Mouse (Mus musculus): ENCODE results near the gene Mad1l1. TPM values are rescaled to one million over a fixed set of nuclear protein-coding genes. Genes with fewer than 3 reads are reported as not detected.

Gene Mad1l1
- polyA plus RNA-seq, 1 experiment = 22.6 TPM

- TF ChIP-seq POLR2A (IDR thresholded peaks at IDR 0.05; ENCODE audit: low read depth, low read length) = no peak
- TF ChIP-seq CTCF (IDR thresholded peaks at IDR 0.05; ENCODE audit: borderline replicate concordance, insufficient read depth, low read length) = no peak
- H3K4me3 ChIP-seq (ENCODE audit: insufficient read depth, low read length) = no peak overlapping the region
Measured at GRCm38 (mm10) chr5:140210417-140211184, 110.8 kb downstream of the Mad1l1 start.

GRCm38 (mm10) chr5:140208743-140209409 lies 112.5 kb downstream of the Mad1l1 start:
- TF ChIP-seq CTCF (IDR thresholded peaks at IDR 0.05; ENCODE audit: borderline replicate concordance, insufficient read depth, low read length) = no peak
- Histone ChIP-seq H3K4me3 (ENCODE audit: insufficient read depth, low read length) (no peak overlapping the region), H3K4me1 (ENCODE audit: control insufficient read depth, insufficient read depth, low read length) (no peaks in the 10 kb centered on the region; the same call in 1 of the 2 replicates), H3K27ac (ENCODE audit: insufficient read depth, low read length) (no peak overlapping the region)

More at GRCm38 (mm10) chr5:140210417-140211184, 110.8 kb downstream of the Mad1l1 start:
- Histone ChIP-seq H3K27ac (ENCODE audit: insufficient read depth, low read length) (no peak overlapping the region), H3K4me1 (ENCODE audit: control insufficient read depth, insufficient read depth, low read length) (no peaks in the 10 kb centered on the region; the same call in 1 of the 2 replicates)

GRCm38 (mm10) chr5:140206726-140207703 lies 114.3 kb downstream of the Mad1l1 start:
- Histone ChIP-seq H3K27ac (ENCODE audit: insufficient read depth, low read length) (no peak overlapping the region), H3K4me1 (ENCODE audit: control insufficient read depth, insufficient read depth, low read length) (no peaks in the 10 kb centered on the region), H3K4me3 (ENCODE audit: insufficient read depth, low read length) (no peak overlapping the region)
- TF ChIP-seq POLR2A (IDR thresholded peaks at IDR 0.05; ENCODE audit: low read depth, low read length) = no peak
- TF ChIP-seq CTCF (IDR thresholded peaks at IDR 0.05; ENCODE audit: borderline replicate concordance, insufficient read depth, low read length) = no peak

DNA sequence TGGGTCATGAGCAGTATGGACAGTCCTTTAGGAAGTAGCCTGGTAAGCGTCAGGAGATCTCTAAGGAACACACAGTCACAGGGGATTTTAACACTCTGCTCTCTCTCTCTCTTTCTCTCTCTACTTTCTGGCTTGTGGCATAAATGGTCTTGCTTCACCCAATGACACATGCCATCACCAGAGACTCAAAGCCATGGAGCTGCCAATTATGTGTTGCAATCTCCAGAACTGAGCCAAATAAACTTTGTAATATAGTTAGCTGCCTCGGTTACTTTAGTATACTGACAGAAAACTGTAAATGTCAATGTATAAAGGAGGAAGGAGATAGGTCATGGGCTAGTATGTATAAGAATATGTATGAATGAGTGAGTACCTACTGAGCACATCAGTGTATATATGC lies 115.4 kb downstream of the Mad1l1 start:
- Histone ChIP-seq H3K4me3 (ENCODE audit: insufficient read depth, low read length) (no peak overlapping the region), H3K4me1 (ENCODE audit: control insufficient read depth, insufficient read depth, low read length) (peaks cover 3% of the 10 kb centered on the region; the same call in 1 of the 2 replicates), H3K27ac (ENCODE audit: insufficient read depth, low read length) (no peak overlapping the region)
- no peak for TF ChIP-seq CTCF (IDR thresholded peaks at IDR 0.05; ENCODE audit: borderline replicate concordance, insufficient read depth, low read length)
- no peak for TF ChIP-seq POLR2A (IDR thresholded peaks at IDR 0.05; ENCODE audit: low read depth, low read length)

DNA sequence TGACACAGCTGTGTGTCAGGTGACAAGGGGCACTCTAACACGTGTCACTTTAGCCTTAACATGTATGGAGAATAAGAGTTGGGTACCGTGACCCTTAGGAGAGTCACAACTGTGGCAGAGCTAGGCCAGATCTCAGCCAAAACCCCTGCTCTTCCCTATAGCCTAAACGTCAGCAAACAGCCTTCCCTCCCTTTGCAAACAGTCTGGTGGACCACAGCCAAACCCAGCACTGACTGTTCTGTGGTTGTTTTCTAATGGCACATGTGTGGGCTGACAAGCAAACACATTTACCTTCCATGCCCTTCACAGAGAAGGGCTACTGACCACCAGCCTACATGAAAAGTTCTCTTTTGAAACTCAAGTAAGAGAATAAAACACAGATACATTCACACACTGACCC lies 116.9 kb downstream of the Mad1l1 start:
- TF ChIP-seq CTCF (IDR thresholded peaks at IDR 0.05; ENCODE audit: borderline replicate concordance, insufficient read depth, low read length) (no peak), POLR2A (IDR thresholded peaks at IDR 0.05; ENCODE audit: low read depth, low read length) (no peak)
- no peak overlapping the region for H3K4me3 ChIP-seq (ENCODE audit: insufficient read depth, low read length)
- H3K4me1 ChIP-seq (ENCODE audit: control insufficient read depth, insufficient read depth, low read length) = peaks cover 3% of the 10 kb centered on the region; the same call in 1 of the 2 replicates
- H3K27ac ChIP-seq (ENCODE audit: insufficient read depth, low read length) = no peak overlapping the region

DNA sequence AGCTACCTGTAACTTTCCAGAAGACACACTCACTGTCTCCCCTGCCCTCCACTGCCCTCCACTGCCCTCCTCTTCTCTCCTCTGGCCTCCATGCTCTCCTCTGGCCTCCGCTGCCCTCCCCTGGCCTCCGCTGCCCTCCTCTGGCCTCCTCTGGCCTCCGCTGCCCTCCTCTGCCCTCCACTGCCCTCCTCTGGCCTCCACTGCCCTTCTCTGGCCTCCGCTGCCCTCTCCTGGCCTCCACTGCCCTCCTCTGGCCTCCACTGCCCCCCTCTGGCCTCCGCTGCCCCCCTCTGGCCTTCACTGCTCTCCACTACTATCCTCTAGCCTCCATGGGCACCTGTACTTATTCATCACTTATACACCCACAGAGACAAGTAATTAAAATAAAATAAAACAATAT lies 117.3 kb downstream of the Mad1l1 start:
- no peak overlapping the region for H3K27ac ChIP-seq (ENCODE audit: insufficient read depth, low read length)
- TF ChIP-seq CTCF (IDR thresholded peaks at IDR 0.05; ENCODE audit: borderline replicate concordance, insufficient read depth, low read length) (0 out of 2 replicates have a peak, but pooled peaks have one; percentile 12), POLR2A (IDR thresholded peaks at IDR 0.05; ENCODE audit: low read depth, low read length) (no peak)
- H3K4me1 ChIP-seq (ENCODE audit: control insufficient read depth, insufficient read depth, low read length) = peaks cover 3% of the 10 kb centered on the region; the same call in 1 of the 2 replicates
- no peak overlapping the region for H3K4me3 ChIP-seq (ENCODE audit: insufficient read depth, low read length)

- Histone ChIP-seq H3K4me1 (ENCODE audit: control insufficient read depth, insufficient read depth, low read length) (peaks cover 3% of the 10 kb centered on the region; the same call in 1 of the 2 replicates), H3K27ac (ENCODE audit: insufficient read depth, low read length) (no peak overlapping the region), H3K4me3 (ENCODE audit: insufficient read depth, low read length) (no peak overlapping the region)
- TF ChIP-seq CTCF (IDR thresholded peaks at IDR 0.05; ENCODE audit: borderline replicate concordance, insufficient read depth, low read length) (no peak), POLR2A (IDR thresholded peaks at IDR 0.05; ENCODE audit: low read depth, low read length) (no peak)
Measured at GRCm38 (mm10) chr5:140202451-140202850, 118.9 kb downstream of the Mad1l1 start.

GRCm38 (mm10) chr5:140201566-140201965 lies 119.8 kb downstream of the Mad1l1 start:
- H3K27ac ChIP-seq (ENCODE audit: insufficient read depth, low read length) = no peak overlapping the region
- TF ChIP-seq CTCF (IDR thresholded peaks at IDR 0.05; ENCODE audit: borderline replicate concordance, insufficient read depth, low read length) (no peak), POLR2A (IDR thresholded peaks at IDR 0.05; ENCODE audit: low read depth, low read length) (no peak)
- no peak overlapping the region for H3K4me3 ChIP-seq (ENCODE audit: insufficient read depth, low read length)
- peaks cover 3% of the 10 kb centered on the region; the same call in 1 of the 2 replicates for H3K4me1 ChIP-seq (ENCODE audit: control insufficient read depth, insufficient read depth, low read length)

DNA sequence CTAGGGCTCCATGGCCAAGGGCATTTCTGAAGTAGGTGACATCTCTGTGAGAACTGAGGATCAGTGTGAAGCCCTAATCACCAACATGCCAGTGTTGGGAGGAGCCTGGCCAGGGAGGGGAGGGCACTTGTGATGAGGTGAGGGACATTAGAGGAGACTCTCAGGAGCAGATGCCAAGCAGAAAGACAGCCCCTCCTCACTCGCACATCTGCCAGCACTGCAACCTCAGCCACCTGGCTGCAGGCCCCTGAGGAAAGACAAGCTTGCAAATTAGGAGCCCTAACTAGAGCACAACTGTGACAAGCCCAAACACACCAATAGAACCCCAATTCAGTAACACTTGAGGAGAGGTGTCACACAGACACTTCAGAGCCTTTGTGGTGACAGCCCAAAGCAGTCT lies 120.2 kb downstream of the Mad1l1 start:
- TF ChIP-seq CTCF (IDR thresholded peaks at IDR 0.05; ENCODE audit: borderline replicate concordance, insufficient read depth, low read length) = no peak
- TF ChIP-seq POLR2A (IDR thresholded peaks at IDR 0.05; ENCODE audit: low read depth, low read length) = no peak
- Histone ChIP-seq H3K4me3 (ENCODE audit: insufficient read depth, low read length) (no peak overlapping the region), H3K27ac (ENCODE audit: insufficient read depth, low read length) (no peak overlapping the region), H3K4me1 (ENCODE audit: control insufficient read depth, insufficient read depth, low read length) (peaks cover 3% of the 10 kb centered on the region; the same call in 1 of the 2 replicates)

Data from embryonic fibroblast, embryonic 13.5 days (primary cell).